Mouse (Mus musculus): ENCODE data around the gene Pnpo. TPM values are rescaled to one million over a fixed set of nuclear protein-coding genes. Genes with fewer than 3 reads are reported as not detected.

Gene Pnpo
- polyA plus RNA-seq, 1 experiment: 83.7 TPM

DNA sequence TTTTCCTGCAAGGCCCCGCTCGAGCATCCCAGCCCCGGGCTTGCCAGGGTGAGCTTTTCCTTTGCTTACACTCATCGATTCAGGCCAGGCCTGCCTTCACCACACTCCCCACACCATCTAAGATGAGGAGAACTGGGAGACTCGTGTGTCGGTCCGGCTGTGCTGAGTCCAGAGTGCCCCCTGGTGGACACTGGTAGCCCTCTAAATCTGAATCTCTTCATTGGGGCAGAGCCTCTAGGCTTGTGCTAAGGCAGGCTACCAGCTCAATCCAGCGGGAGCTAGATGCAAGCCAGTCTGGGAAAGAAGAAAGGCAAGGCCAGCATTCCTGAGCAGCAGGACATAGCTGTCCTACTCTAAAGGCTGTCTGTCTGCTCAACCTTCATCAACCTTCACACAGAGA lies 19.8 kb upstream of the Pnpo start:
- Histone ChIP-seq H3K9me3 (ENCODE audit: control insufficient read depth, low read length) (no peaks in the 10 kb centered on the region), H3K4me3 (replicated peaks) (no peak overlapping the region), H3K27me3 (ENCODE audit: control insufficient read depth) (no peaks in the 10 kb centered on the region), H3K36me3 (ENCODE audit: control insufficient read depth) (peaks cover 95% of the 10 kb centered on the region), H3K4me1 (ENCODE audit: control insufficient read depth) (peaks cover 85% of the 10 kb centered on the region)
- no peak for TF ChIP-seq TAL1 (IDR thresholded peaks at IDR 0.05; ENCODE audit: low read length)
- TF ChIP-seq GATA1 (IDR thresholded peaks at IDR 0.05; ENCODE audit: low read length): no peak

DNA sequence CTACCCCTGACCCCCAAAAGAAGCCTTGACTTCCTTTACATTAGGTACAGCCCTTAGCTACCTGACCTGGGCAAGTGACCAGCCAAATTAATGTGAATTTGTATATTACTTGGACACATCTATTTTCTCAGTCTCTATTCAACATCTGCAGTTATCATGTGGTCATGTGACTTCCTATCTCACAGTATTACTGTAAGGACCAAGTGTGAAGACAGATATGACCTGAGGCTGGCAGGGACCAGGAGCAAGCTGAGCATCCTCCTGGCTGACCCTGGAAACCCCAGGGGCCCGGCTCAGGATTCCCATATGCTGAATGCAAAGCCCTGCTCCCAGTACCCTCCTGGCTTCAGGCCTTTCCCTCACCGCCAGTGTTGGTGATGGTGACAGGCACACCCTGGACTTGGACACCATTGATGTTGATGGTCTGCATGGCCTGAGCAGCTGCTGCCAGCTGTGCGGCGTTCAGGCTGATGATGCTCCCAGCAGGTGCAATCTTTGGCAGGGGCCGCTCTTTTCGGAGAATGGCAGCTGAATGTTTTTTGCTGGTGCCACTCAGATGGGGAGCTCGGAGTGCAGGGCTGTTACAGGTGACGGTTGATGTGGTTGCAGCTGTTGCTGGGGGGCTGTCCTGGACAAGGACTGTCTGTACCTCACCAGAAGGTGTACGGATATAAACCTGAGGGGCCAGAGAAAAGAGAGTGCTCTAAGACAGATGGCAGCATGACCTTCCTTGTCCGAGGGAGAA lies 13.4 kb upstream of the Pnpo start:
- Histone ChIP-seq H3K4me3 (replicated peaks) (no peak overlapping the region), H3K27me3 (ENCODE audit: control insufficient read depth) (no peaks in the 10 kb centered on the region), H3K9me3 (ENCODE audit: control insufficient read depth, low read length) (peaks cover 3% of the 10 kb centered on the region; the same call in 1 of the 2 replicates), H3K36me3 (ENCODE audit: control insufficient read depth) (peaks cover 99% of the 10 kb centered on the region), H3K4me1 (ENCODE audit: control insufficient read depth) (peaks cover 84% of the 10 kb centered on the region)
- TF ChIP-seq GATA1 (IDR thresholded peaks at IDR 0.05; ENCODE audit: low read length) (no peak), TAL1 (IDR thresholded peaks at IDR 0.05; ENCODE audit: low read length) (no peak)

DNA sequence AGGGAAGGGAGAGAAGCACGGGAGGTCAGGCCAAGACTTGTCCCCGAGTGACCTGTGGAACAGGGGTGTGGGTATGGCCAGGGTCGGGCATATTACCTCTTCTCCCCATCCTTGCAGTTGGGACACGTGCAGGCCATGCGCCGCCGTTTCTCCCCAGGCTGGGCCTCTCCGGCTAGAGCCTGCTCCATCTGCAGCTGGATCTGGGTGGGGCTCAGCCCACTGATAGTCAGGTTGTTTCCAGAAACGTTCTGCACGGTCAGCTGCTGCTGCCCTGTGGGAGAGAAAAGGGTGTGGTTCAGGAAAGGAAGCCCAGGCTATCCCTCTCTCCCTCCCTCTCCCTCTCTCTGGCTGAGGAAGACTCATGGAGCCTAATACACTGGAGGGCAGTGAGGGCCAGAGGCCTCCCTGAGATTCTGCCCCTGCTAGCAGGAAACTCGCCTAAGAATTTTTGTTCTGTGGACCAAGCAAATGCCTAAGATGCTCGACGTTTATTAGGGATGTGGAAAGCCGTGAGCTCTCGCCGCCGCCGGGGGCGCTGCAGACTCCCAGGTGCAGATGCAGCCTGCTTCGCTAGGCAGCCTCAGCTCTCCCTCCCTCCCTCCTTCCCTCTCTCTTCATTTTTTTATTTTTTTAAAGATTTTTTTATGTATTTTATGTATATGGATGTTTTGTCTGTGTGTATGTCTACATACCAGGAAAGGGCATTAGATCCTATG lies 12.4 kb upstream of the Pnpo start:
- H3K4me1 ChIP-seq (ENCODE audit: control insufficient read depth): peaks cover 83% of the 10 kb centered on the region
- peak overlapping the region; percentile 39 for H3K4me3 ChIP-seq (replicated peaks)
- TF ChIP-seq TAL1 (IDR thresholded peaks at IDR 0.05; ENCODE audit: low read length): no peak; the same call in 2 of the 3 replicates
- peak; percentile 77 for TF ChIP-seq GATA1 (IDR thresholded peaks at IDR 0.05; ENCODE audit: low read length)
- peaks cover 10% of the 10 kb centered on the region for H3K9me3 ChIP-seq (ENCODE audit: control insufficient read depth, low read length)
- H3K27me3 ChIP-seq (ENCODE audit: control insufficient read depth): no peaks in the 10 kb centered on the region
- peaks cover 99% of the 10 kb centered on the region for H3K36me3 ChIP-seq (ENCODE audit: control insufficient read depth)

DNA sequence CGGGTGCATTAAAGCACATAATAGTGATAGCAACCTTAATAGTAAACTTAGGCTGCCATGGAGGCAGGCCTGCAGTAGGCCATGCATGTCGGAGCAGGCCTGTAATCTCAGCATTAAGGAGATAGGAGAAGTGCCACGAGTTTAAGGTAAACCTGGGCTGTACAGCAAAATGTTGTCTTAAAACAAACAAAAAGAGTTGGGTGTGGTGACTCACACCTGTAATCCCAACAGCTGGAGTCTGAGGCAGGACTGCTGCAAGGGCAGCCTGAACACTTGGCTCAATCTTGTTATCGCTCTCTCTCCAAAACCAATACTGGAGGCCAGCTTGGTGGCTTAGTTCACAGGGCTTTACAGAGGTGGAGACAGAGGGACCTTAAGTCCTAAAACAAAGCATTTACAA lies 11.3 kb upstream of the Pnpo start:
- peaks cover 21% of the 10 kb centered on the region for H3K9me3 ChIP-seq (ENCODE audit: control insufficient read depth, low read length)
- peaks cover 99% of the 10 kb centered on the region for H3K36me3 ChIP-seq (ENCODE audit: control insufficient read depth)
- H3K4me1 ChIP-seq (ENCODE audit: control insufficient read depth): peaks cover 84% of the 10 kb centered on the region
- H3K4me3 ChIP-seq (replicated peaks): no peak overlapping the region
- TF ChIP-seq TAL1 (IDR thresholded peaks at IDR 0.05; ENCODE audit: low read length): no peak
- TF ChIP-seq GATA1 (IDR thresholded peaks at IDR 0.05; ENCODE audit: low read length): no peak
- H3K27me3 ChIP-seq (ENCODE audit: control insufficient read depth): no peaks in the 10 kb centered on the region

DNA sequence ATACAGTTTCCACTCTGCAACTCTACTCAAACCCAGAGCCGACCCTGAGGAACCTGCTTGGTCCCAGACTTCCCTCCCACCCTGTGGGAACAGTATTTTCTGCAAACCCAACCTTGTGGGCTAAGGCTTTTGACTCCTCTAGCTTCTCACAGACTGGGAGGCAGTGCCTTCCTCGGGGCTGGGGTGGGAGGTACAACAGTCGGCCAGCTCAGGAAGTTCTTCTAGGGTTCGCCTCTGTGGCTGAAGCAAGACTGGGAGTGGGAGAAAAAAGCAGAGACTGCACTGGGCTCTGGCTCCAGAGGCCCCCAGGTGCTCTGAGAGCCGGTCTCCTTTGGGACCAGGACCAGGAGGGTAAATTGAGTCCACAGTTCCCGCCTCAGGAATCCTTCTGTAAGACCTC lies 9.1 kb upstream of the Pnpo start:
- H3K36me3 ChIP-seq (ENCODE audit: control insufficient read depth): peaks cover 100% of the 10 kb centered on the region
- TF ChIP-seq GATA1 (IDR thresholded peaks at IDR 0.05; ENCODE audit: low read length): no peak
- no peak for TF ChIP-seq TAL1 (IDR thresholded peaks at IDR 0.05; ENCODE audit: low read length)
- H3K4me1 ChIP-seq (ENCODE audit: control insufficient read depth): peaks cover 92% of the 10 kb centered on the region

DNA sequence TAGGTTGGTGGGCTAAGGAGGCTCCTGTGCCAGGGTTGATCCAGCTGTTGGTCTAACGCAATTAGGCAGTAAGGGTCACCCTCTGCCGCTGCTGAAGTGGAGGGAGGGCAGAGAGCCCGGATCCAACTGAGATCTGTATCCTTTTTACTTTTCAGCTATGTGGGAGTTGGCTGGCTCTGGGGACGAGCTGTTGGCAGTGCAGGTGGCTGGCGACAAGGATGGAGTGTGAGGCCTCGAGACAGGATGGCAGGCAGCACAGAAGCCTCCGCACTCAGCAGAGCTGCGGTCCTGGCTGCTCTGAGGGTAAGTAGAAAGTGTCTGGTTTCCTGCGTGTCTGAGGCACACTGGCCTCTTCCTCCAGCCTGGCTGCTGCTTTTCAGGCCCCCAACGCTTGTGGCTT lies 8.6 kb upstream of the Pnpo start:
- peaks cover 33% of the 10 kb centered on the region for H3K9me3 ChIP-seq (ENCODE audit: control insufficient read depth, low read length)
- TF ChIP-seq GATA1 (IDR thresholded peaks at IDR 0.05; ENCODE audit: low read length) (no peak), TAL1 (IDR thresholded peaks at IDR 0.05; ENCODE audit: low read length) (no peak)
- peaks cover 100% of the 10 kb centered on the region for H3K36me3 ChIP-seq (ENCODE audit: control insufficient read depth)
- H3K4me1 ChIP-seq (ENCODE audit: control insufficient read depth): peaks cover 92% of the 10 kb centered on the region
- H3K4me3 ChIP-seq (replicated peaks): no peak overlapping the region
- no peaks in the 10 kb centered on the region for H3K27me3 ChIP-seq (ENCODE audit: control insufficient read depth)

More for the DNA sequence above, 9.1 kb upstream of the Pnpo start:
- H3K9me3 ChIP-seq (ENCODE audit: control insufficient read depth, low read length): peaks cover 33% of the 10 kb centered on the region
- H3K4me3 ChIP-seq (replicated peaks): no peak overlapping the region
- H3K27me3 ChIP-seq (ENCODE audit: control insufficient read depth): no peaks in the 10 kb centered on the region

DNA sequence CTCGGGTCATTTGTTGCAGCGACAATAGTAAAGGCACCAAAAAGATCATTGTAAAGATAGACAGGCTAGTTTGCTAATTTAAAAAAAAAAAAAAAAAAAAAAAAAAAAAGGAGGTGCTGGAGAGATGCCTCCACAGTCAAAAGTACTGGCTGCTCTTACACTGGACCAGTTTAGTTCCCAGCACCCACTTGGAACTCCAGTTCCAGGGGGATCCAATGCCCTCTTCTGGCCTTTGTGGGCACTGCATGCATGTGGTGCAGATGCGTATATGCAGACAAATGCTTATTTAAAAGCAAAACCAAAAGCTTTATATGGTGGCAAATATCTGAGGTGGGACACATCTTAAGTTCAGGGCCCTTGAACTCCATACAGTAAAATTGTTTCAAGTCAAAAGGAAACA lies 7.0 kb upstream of the Pnpo start:
- no peak for TF ChIP-seq TAL1 (IDR thresholded peaks at IDR 0.05; ENCODE audit: low read length)
- no peak for TF ChIP-seq GATA1 (IDR thresholded peaks at IDR 0.05; ENCODE audit: low read length)
- H3K4me1 ChIP-seq (ENCODE audit: control insufficient read depth): peaks cover 92% of the 10 kb centered on the region
- H3K4me3 ChIP-seq (replicated peaks): no peak overlapping the region
- peaks cover 98% of the 10 kb centered on the region for H3K36me3 ChIP-seq (ENCODE audit: control insufficient read depth)
- no peaks in the 10 kb centered on the region for H3K27me3 ChIP-seq (ENCODE audit: control insufficient read depth)
- peaks cover 33% of the 10 kb centered on the region for H3K9me3 ChIP-seq (ENCODE audit: control insufficient read depth, low read length)

DNA sequence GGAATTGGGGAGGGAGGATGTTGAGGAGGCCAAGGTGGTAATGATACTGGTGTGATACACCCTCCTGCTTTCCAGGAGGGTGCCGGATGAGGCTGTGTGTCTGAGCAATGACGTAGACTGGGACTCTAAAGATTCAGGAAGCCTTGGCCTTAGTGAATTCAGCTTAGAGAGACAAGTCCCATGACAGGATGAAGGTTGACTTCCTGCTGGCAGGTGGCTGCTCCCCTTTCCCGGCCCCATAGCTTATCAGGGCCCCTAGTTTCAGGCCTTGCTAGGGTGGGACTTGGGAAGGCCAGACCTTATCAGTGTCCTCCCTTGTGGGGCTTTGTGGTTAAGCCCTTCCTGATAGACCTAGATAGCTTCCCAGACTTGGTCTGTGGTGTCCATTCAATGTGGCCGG lies 4.1 kb upstream of the Pnpo start:
- Histone ChIP-seq H3K36me3 (ENCODE audit: control insufficient read depth) (peaks cover 83% of the 10 kb centered on the region), H3K27me3 (ENCODE audit: control insufficient read depth) (no peaks in the 10 kb centered on the region), H3K4me1 (ENCODE audit: control insufficient read depth) (peaks cover 94% of the 10 kb centered on the region), H3K4me3 (replicated peaks) (peak overlapping the region; percentile 57), H3K9me3 (ENCODE audit: control insufficient read depth, low read length) (peaks cover 33% of the 10 kb centered on the region)
- peak; percentile 95 for TF ChIP-seq GATA1 (IDR thresholded peaks at IDR 0.05; ENCODE audit: low read length)
- TF ChIP-seq TAL1 (IDR thresholded peaks at IDR 0.05; ENCODE audit: low read length): peak; percentile 88

DNA sequence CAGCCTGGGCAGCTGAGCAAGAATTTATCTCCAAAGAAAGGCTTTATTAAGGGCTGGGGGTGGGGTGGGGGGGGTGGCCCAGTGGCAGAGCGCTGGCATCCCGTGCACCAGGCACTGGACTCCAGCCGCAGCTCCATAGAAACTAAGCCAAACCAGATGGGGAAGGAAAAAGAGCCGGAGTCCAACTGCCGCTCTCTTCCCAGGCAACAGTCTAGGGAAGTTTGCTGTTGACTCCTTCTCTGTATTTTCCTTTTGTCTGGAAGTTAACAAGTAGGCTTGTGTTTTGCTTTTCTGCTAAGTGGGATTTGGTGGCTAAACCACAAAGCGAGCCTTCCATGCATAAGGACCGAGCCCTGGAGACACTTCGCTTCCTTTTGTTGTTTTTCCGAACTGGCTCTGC lies 2.7 kb upstream of the Pnpo start:
- peaks cover 26% of the 10 kb centered on the region for H3K9me3 ChIP-seq (ENCODE audit: control insufficient read depth, low read length)
- H3K36me3 ChIP-seq (ENCODE audit: control insufficient read depth): peaks cover 83% of the 10 kb centered on the region
- no peak for TF ChIP-seq TAL1 (IDR thresholded peaks at IDR 0.05; ENCODE audit: low read length)
- TF ChIP-seq GATA1 (IDR thresholded peaks at IDR 0.05; ENCODE audit: low read length): no peak
- no peaks in the 10 kb centered on the region for H3K27me3 ChIP-seq (ENCODE audit: control insufficient read depth)
- peaks cover 94% of the 10 kb centered on the region for H3K4me1 ChIP-seq (ENCODE audit: control insufficient read depth)
- H3K4me3 ChIP-seq (replicated peaks): peak overlapping the region; percentile 78
